Mouse (Mus musculus) lung, adult 2 months (tissue): ENCODE measurements at regions not wholly inside any gene's neighbourhood (a gene's known extent, or its start where the extent isn't known, plus 50 kb on each side); places are given as distances from the start of the nearest gene placed in this dataset.

Source experiments
- CTCF ChIP-seq: fragments of 200-500 bp; IDR thresholded peaks from 2 replicates; pipeline ENCODE4 v1.5.1; 2011; ENCODE audit warnings: mild to moderate bottlenecking, low read length, control low read depth; ENCODE audit not compliant: insufficient read depth
- POLR2A ChIP-seq: fragments of 200-500 bp; IDR thresholded peaks from 2 replicates; pipeline ENCODE4 v1.6.1; 2011; ENCODE audit warnings: low read depth, mild to moderate bottlenecking, control low read depth, low read length, borderline replicate concordance; ENCODE audit errors: extremely low read depth

DNA sequence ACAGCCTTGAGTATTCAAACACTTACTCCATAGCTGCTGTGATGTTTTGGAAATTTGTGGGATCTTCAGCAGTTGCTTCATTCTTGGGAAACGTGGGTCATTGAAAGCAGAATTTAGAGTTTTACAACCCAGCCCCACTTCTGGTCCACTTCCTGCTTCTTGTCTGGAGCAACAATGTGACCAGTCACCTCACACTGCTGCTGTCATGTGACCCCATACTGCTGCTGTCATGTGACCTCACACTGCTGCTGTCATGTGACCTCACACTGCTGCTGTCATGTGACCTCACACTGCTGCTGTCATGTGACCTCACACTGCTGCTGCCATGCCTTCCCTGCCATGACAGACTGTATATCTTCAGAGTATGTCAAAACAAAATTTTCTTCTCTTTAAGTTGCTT is 497.7 kb downstream of the Nuf2 start:
- no peak for TF ChIP-seq CTCF
- no peak for TF ChIP-seq POLR2A
